Mouse (Mus musculus): ENCODE results near the gene Cyp3a13.

The Cyp3a13 gene

GRCm38 (mm10) chr5:137921532-137921931 is at the start of gene Cyp3a13:
Cyp3a13 (minus strand) TSS chr5:137921619.
- 62% methylated on average over 2 of the region's 2 CpGs for WGBS

- 61% methylated on average over 8 of the region's 8 CpGs for WGBS
Observed at GRCm38 (mm10) chr5:137962945-137963344, 41.5 kb upstream of the Cyp3a13 start, which contains the start of gene Gjc3. Gjc3 (minus strand) TSS chr5:137963098.

- WGBS = 86% methylated on average over 3 of the region's 3 CpGs
Observed at GRCm38 (mm10) chr5:137956404-137956803, 35.0 kb upstream of the Cyp3a13 start.

GRCm38 (mm10) chr5:137951218-137951617 is 29.8 kb upstream of the Cyp3a13 start:
- 40% methylated on average over 6 of the region's 6 CpGs for WGBS

- WGBS = 69% methylated on average over 1 of the region's 1 CpGs
Observed at GRCm38 (mm10) chr5:137943133-137943532, 21.7 kb upstream of the Cyp3a13 start.

GRCm38 (mm10) chr5:137940948-137941347 is 19.5 kb upstream of the Cyp3a13 start:
- 71% methylated on average over 4 of the region's 4 CpGs for WGBS

- 64% methylated on average over 4 of the region's 4 CpGs for WGBS
Observed at GRCm38 (mm10) chr5:137937238-137937637, 15.8 kb upstream of the Cyp3a13 start.

GRCm38 (mm10) chr5:137936486-137936885 is 15.1 kb upstream of the Cyp3a13 start:
- WGBS = 87% methylated on average over 2 of the region's 2 CpGs

GRCm38 (mm10) chr5:137933934-137934333 is 12.5 kb upstream of the Cyp3a13 start:
- WGBS = 66% methylated on average over 2 of the region's 2 CpGs

GRCm38 (mm10) chr5:137928439-137928838 is 7.0 kb upstream of the Cyp3a13 start:
- WGBS = 89% methylated on average over 11 of the region's 11 CpGs

GRCm38 (mm10) chr5:137915550-137915949 is 5.9 kb downstream of the Cyp3a13 start:
- 77% methylated on average over 6 of the region's 6 CpGs for WGBS

- WGBS = 92% methylated on average over 3 of the region's 3 CpGs
Observed at GRCm38 (mm10) chr5:137909564-137910262, 11.7 kb downstream of the Cyp3a13 start.

- WGBS = 47% methylated on average over 1 of the region's 1 CpGs
Observed at GRCm38 (mm10) chr5:137897812-137898211, 23.6 kb downstream of the Cyp3a13 start.

GRCm38 (mm10) chr5:137892954-137893353 is 28.5 kb downstream of the Cyp3a13 start:
- 60% methylated on average over 1 of the region's 1 CpGs for WGBS

- WGBS = 67% methylated on average over 1 of the region's 1 CpGs
Observed at GRCm38 (mm10) chr5:137887666-137888065, 33.8 kb downstream of the Cyp3a13 start.

GRCm38 (mm10) chr5:137885894-137886293 is 35.5 kb downstream of the Cyp3a13 start:
- WGBS = 2% methylated on average over 2 of the region's 2 CpGs

- WGBS = 83% methylated on average over 3 of the region's 3 CpGs
Observed at GRCm38 (mm10) chr5:137883345-137883744, 38.1 kb downstream of the Cyp3a13 start.

- WGBS = 78% methylated on average over 4 of the region's 4 CpGs
Observed at GRCm38 (mm10) chr5:137882922-137883321, 38.5 kb downstream of the Cyp3a13 start.

- 64% methylated on average over 2 of the region's 2 CpGs for WGBS
Observed at GRCm38 (mm10) chr5:137877860-137878259, 43.6 kb downstream of the Cyp3a13 start.

- WGBS = 91% methylated on average over 2 of the region's 2 CpGs
Observed at GRCm38 (mm10) chr5:137875054-137875453, 46.4 kb downstream of the Cyp3a13 start.

GRCm38 (mm10) chr5:137872381-137872702 is 49.1 kb downstream of the Cyp3a13 start:
- WGBS = 32% methylated on average over 1 of the region's 1 CpGs

- 62% methylated on average over 3 of the region's 3 CpGs for WGBS
Observed at GRCm38 (mm10) chr5:137871644-137872380, 49.6 kb downstream of the Cyp3a13 start, which contains the start of gene Pilrb2. Pilrb2 (minus strand) TSS chr5:137871815.

- WGBS = 84% methylated on average over 2 of the region's 2 CpGs
Observed at GRCm38 (mm10) chr5:137868600-137868999, 52.8 kb downstream of the Cyp3a13 start.
